Mouse (Mus musculus): ENCODE data around the gene Mcts2. TPM values are rescaled to one million over a fixed set of nuclear protein-coding genes. Genes with fewer than 3 reads are reported as not detected.

The Mcts2 gene
- polyA plus RNA-seq, 1 experiment from 2014 or later, result 0.52 TPM

GRCm38 (mm10) chr2:152700138-152700537, 13.3 kb downstream of the Mcts2 start:
- WGBS (ENCODE audit: missing documents), result 97% methylated on average over 10 of the region's 10 CpGs
- Histone ChIP-seq H3K4me3 (ENCODE audit: inconsistent target) (no peak overlapping the region), H3K36me3 (ENCODE audit: inconsistent target) (peaks cover 85% of the 10 kb centered on the region), H3K27ac (no peak overlapping the region), H3K79me2 (ENCODE audit: inconsistent target) (no peaks in the 10 kb centered on the region)

GRCm38 (mm10) chr2:152700725-152701124, 13.9 kb downstream of the Mcts2 start:
- Histone ChIP-seq H3K27ac (no peak overlapping the region), H3K36me3 (ENCODE audit: inconsistent target) (peaks cover 85% of the 10 kb centered on the region), H3K79me2 (ENCODE audit: inconsistent target) (no peaks in the 10 kb centered on the region), H3K4me3 (ENCODE audit: inconsistent target) (no peak overlapping the region)
- whole genome bisulfite sequencing (ENCODE audit: missing documents), result 99% methylated on average over 8 of the region's 8 CpGs

GRCm38 (mm10) chr2:152703596-152704255, 16.9 kb downstream of the Mcts2 start:
- H3K36me3 ChIP-seq (ENCODE audit: inconsistent target), result peaks cover 80% of the 10 kb centered on the region
- H3K4me3 ChIP-seq (ENCODE audit: inconsistent target), result no peak overlapping the region
- no peak overlapping the region for H3K27ac ChIP-seq
- 97% methylated on average over 21 of the region's 21 CpGs for WGBS (ENCODE audit: missing documents)
- no peaks in the 10 kb centered on the region for H3K79me2 ChIP-seq (ENCODE audit: inconsistent target)

GRCm38 (mm10) chr2:152704256-152704605, 17.4 kb downstream of the Mcts2 start:
- Histone ChIP-seq H3K27ac (no peak overlapping the region), H3K36me3 (ENCODE audit: inconsistent target) (peaks cover 75% of the 10 kb centered on the region), H3K4me3 (ENCODE audit: inconsistent target) (no peak overlapping the region), H3K79me2 (ENCODE audit: inconsistent target) (no peaks in the 10 kb centered on the region)
- WGBS (ENCODE audit: missing documents), result 95% methylated on average over 5 of the region's 5 CpGs

- H3K4me3 ChIP-seq (ENCODE audit: inconsistent target), result no peak overlapping the region
- 95% methylated on average over 14 of the region's 14 CpGs for WGBS (ENCODE audit: missing documents)
- peaks cover 69% of the 10 kb centered on the region for H3K36me3 ChIP-seq (ENCODE audit: inconsistent target)
- no peaks in the 10 kb centered on the region for H3K79me2 ChIP-seq (ENCODE audit: inconsistent target)
- no peak overlapping the region for H3K27ac ChIP-seq
Observed at GRCm38 (mm10) chr2:152704811-152705370, 18.1 kb downstream of the Mcts2 start.

GRCm38 (mm10) chr2:152705993-152706571, 19.2 kb downstream of the Mcts2 start:
- Histone ChIP-seq H3K4me3 (ENCODE audit: inconsistent target) (no peak overlapping the region), H3K36me3 (ENCODE audit: inconsistent target) (peaks cover 57% of the 10 kb centered on the region), H3K79me2 (ENCODE audit: inconsistent target) (no peaks in the 10 kb centered on the region), H3K27ac (no peak overlapping the region)
- WGBS (ENCODE audit: missing documents), result 93% methylated on average over 22 of the region's 22 CpGs

GRCm38 (mm10) chr2:152707186-152707585, 20.4 kb downstream of the Mcts2 start:
- 94% methylated on average over 7 of the region's 7 CpGs for WGBS (ENCODE audit: missing documents)
- Histone ChIP-seq H3K27ac (no peak overlapping the region), H3K4me3 (ENCODE audit: inconsistent target) (no peak overlapping the region), H3K79me2 (ENCODE audit: inconsistent target) (no peaks in the 10 kb centered on the region), H3K36me3 (ENCODE audit: inconsistent target) (peaks cover 46% of the 10 kb centered on the region)

- Histone ChIP-seq H3K79me2 (ENCODE audit: inconsistent target) (no peaks in the 10 kb centered on the region), H3K4me3 (ENCODE audit: inconsistent target) (no peak overlapping the region), H3K27ac (no peak overlapping the region), H3K36me3 (ENCODE audit: inconsistent target) (peaks cover 41% of the 10 kb centered on the region)
- 96% methylated on average over 31 of the region's 31 CpGs for WGBS (ENCODE audit: missing documents)
Observed at GRCm38 (mm10) chr2:152707627-152708026, 20.8 kb downstream of the Mcts2 start.

GRCm38 (mm10) chr2:152709066-152709465, 22.2 kb downstream of the Mcts2 start:
- H3K79me2 ChIP-seq (ENCODE audit: inconsistent target), result no peaks in the 10 kb centered on the region
- 54% methylated on average over 5 of the region's 5 CpGs for WGBS (ENCODE audit: missing documents)
- no peak overlapping the region for H3K4me3 ChIP-seq (ENCODE audit: inconsistent target)
- H3K36me3 ChIP-seq (ENCODE audit: inconsistent target), result peaks cover 28% of the 10 kb centered on the region; the same call in 1 of the 2 replicates
- no peak overlapping the region for H3K27ac ChIP-seq

GRCm38 (mm10) chr2:152716241-152716772, 29.5 kb downstream of the Mcts2 start:
- no peaks in the 10 kb centered on the region for H3K36me3 ChIP-seq (ENCODE audit: inconsistent target)
- no peaks in the 10 kb centered on the region for H3K79me2 ChIP-seq (ENCODE audit: inconsistent target)
- WGBS (ENCODE audit: missing documents), result 84% methylated on average over 6 of the region's 6 CpGs
- H3K27ac ChIP-seq, result no peak overlapping the region
- H3K4me3 ChIP-seq (ENCODE audit: inconsistent target), result no peak overlapping the region

- Histone ChIP-seq H3K36me3 (ENCODE audit: inconsistent target) (no peaks in the 10 kb centered on the region), H3K27ac (no peak overlapping the region), H3K4me3 (ENCODE audit: inconsistent target) (no peak overlapping the region), H3K79me2 (ENCODE audit: inconsistent target) (no peaks in the 10 kb centered on the region)
- 91% methylated on average over 11 of the region's 11 CpGs for WGBS (ENCODE audit: missing documents)
Observed at GRCm38 (mm10) chr2:152717652-152718051, 30.8 kb downstream of the Mcts2 start.

GRCm38 (mm10) chr2:152718076-152718475, 31.2 kb downstream of the Mcts2 start:
- Histone ChIP-seq H3K27ac (no peak overlapping the region), H3K36me3 (ENCODE audit: inconsistent target) (no peaks in the 10 kb centered on the region), H3K79me2 (ENCODE audit: inconsistent target) (no peaks in the 10 kb centered on the region), H3K4me3 (ENCODE audit: inconsistent target) (no peak overlapping the region)
- 97% methylated on average over 4 of the region's 6 CpGs for WGBS (ENCODE audit: missing documents)

- H3K27ac ChIP-seq, result no peak overlapping the region
- no peaks in the 10 kb centered on the region for H3K79me2 ChIP-seq (ENCODE audit: inconsistent target)
- WGBS (ENCODE audit: missing documents), result 11% methylated on average over 37 of the region's 37 CpGs
- H3K4me3 ChIP-seq (ENCODE audit: inconsistent target), result no peak overlapping the region
- H3K36me3 ChIP-seq (ENCODE audit: inconsistent target), result no peaks in the 10 kb centered on the region
Observed at GRCm38 (mm10) chr2:152723651-152724331, 37.0 kb downstream of the Mcts2 start.

GRCm38 (mm10) chr2:152724332-152724723, 37.5 kb downstream of the Mcts2 start:
- 75% methylated on average over 3 of the region's 3 CpGs for WGBS (ENCODE audit: missing documents)
- H3K4me3 ChIP-seq (ENCODE audit: inconsistent target), result no peak overlapping the region
- H3K27ac ChIP-seq, result no peak overlapping the region
- H3K36me3 ChIP-seq (ENCODE audit: inconsistent target), result no peaks in the 10 kb centered on the region
- no peaks in the 10 kb centered on the region for H3K79me2 ChIP-seq (ENCODE audit: inconsistent target)

All from macrophage (primary cell).